ENCODE assay signal across 8 mouse cellular contexts in the genomic region with DNA sequence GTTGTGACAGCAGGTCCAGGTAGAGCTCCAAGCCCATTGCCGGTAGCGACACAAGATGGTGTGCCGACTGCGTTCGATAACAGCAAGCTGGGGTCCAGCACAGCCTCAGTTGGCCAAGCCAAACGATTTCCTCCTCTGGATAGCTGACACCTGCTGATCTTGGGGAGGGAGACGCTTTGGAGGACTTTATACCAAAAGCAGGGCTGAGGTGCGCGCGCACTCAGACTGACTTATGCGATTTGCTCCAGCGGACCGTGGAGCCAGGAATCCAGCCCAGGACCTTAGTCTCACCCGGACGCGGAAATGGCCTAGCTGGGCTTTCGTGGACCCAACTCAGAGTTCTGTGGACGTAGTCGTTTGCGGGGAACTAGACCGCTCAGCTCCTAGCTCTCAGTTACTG. TPM values are rescaled to one million over a fixed set of nuclear protein-coding genes. Genes with fewer than 3 reads are reported as not detected.
DNase-seq lines count a peak whose midpoint lies in the region; ATAC-seq lines count a peak whose summit lies in the region.

No protein-coding gene starts in this region.

- DNase-seq in ES-CJ7 (ENCODE audit: low read depth, low spot score): peak; percentile 75
- DNase-seq in c-Kit-positive CD71-positive TER-119-negative erythroid progenitor cells, embryonic 14.5 days (ENCODE audit: low read depth): peak; percentile 75
- DNase-seq in forebrain, embryonic 14.5 days (ENCODE audit: low spot score): peak; percentile 65
- DNase-seq in heart, postnatal 4 days: peak; percentile 77
- DNase-seq in midbrain, embryonic 11.5 days (ENCODE audit: low spot score, missing footprints): peak; percentile 97
- DNase-seq in spleen, postnatal 36 days (ENCODE audit: low spot score in 2 of 2): peak; percentile 61 to 78
- no peak for DNase-seq in Muller cell, postnatal 12 days (ENCODE audit: inconsistent ontology term)

- no peak for ATAC-seq in forebrain, embryonic 14.5 days
- no peak; the same call in 1 of the 2 replicates for ATAC-seq in limb, embryonic 12.5 days (ENCODE audit: insufficient number of reproducible peaks, insufficient read depth, low FRiP score, low TSS enrichment, low read depth)
- ATAC-seq in midbrain, embryonic 11.5 days (ENCODE audit: low FRiP score): no peak

- WGBS in forebrain, embryonic 14.5 days: 2% methylated on average over 21 of the region's 21 CpGs
- under 1% methylated on average over 21 of the region's 21 CpGs for WGBS in limb, embryonic 12.5 days
- WGBS in midbrain, embryonic 11.5 days: 3% methylated on average over 21 of the region's 21 CpGs

- peak overlapping the region; percentile 29 for H3K4me3 ChIP-seq in forebrain, embryonic 14.5 days (ENCODE audit: low read depth, low read length)
- H3K4me3 ChIP-seq in limb, embryonic 12.5 days (replicated peaks): peak overlapping the region; percentile 42
- H3K4me3 ChIP-seq in midbrain, embryonic 11.5 days (ENCODE audit: low read depth, low read length): peak overlapping the region; percentile 34

- no peaks in the 10 kb centered on the region for H3K36me3 ChIP-seq in forebrain, embryonic 14.5 days (ENCODE audit: control insufficient read depth, insufficient read depth, low read length)
- no peaks in the 10 kb centered on the region for H3K36me3 ChIP-seq in limb, embryonic 12.5 days
- H3K36me3 ChIP-seq in midbrain, embryonic 11.5 days (ENCODE audit: control insufficient read depth, insufficient read depth, low read length): no peaks in the 10 kb centered on the region

- H3K9me3 ChIP-seq in forebrain, embryonic 14.5 days (replicated peaks; ENCODE audit: control insufficient read depth, low read length): no peaks in the 10 kb centered on the region
- H3K9me3 ChIP-seq in limb, embryonic 12.5 days: no peaks in the 10 kb centered on the region
- no peaks in the 10 kb centered on the region for H3K9me3 ChIP-seq in midbrain, embryonic 11.5 days (ENCODE audit: control insufficient read depth, low read length)

- no peaks in the 10 kb centered on the region; the same call in 1 of the 2 replicates for H3K27me3 ChIP-seq in forebrain, embryonic 14.5 days (replicated peaks; ENCODE audit: control insufficient read depth, insufficient read depth, low read length)
- H3K27me3 ChIP-seq in limb, embryonic 12.5 days: peaks cover 24% of the 10 kb centered on the region
- peaks cover 8% of the 10 kb centered on the region; the same call in 1 of the 2 replicates for H3K27me3 ChIP-seq in midbrain, embryonic 11.5 days (ENCODE audit: control insufficient read depth, insufficient read depth, low read length)

- H3K4me2 ChIP-seq in forebrain, embryonic 14.5 days (ENCODE audit: low read length): peak overlapping the region; percentile 56
- H3K4me2 ChIP-seq in limb, embryonic 12.5 days: peak overlapping the region; percentile 69
- peak overlapping the region; percentile 63 for H3K4me2 ChIP-seq in midbrain, embryonic 11.5 days

- peaks cover 9% of the 10 kb centered on the region; the same call in 1 of the 2 replicates for H3K4me1 ChIP-seq in forebrain, embryonic 14.5 days (ENCODE audit: control insufficient read depth, insufficient read depth, low read length)
- peaks cover 39% of the 10 kb centered on the region for H3K4me1 ChIP-seq in limb, embryonic 12.5 days (replicated peaks)
- H3K4me1 ChIP-seq in midbrain, embryonic 11.5 days (ENCODE audit: control insufficient read depth, insufficient read depth, low read length): peaks cover 18% of the 10 kb centered on the region

- no peak overlapping the region for H3K27ac ChIP-seq in forebrain, embryonic 14.5 days (ENCODE audit: low read depth, low read length)
- 0 out of 2 replicates have a peak overlapping the region, but pooled peaks have one; percentile 19 for H3K27ac ChIP-seq in limb, embryonic 12.5 days
- no peak overlapping the region for H3K27ac ChIP-seq in midbrain, embryonic 11.5 days (ENCODE audit: low read depth, low read length)

- peak overlapping the region; percentile 49; the same call in 1 of the 2 replicates for H3K9ac ChIP-seq in forebrain, embryonic 14.5 days (ENCODE audit: low read length)
- peak overlapping the region; percentile 51 for H3K9ac ChIP-seq in limb, embryonic 12.5 days (replicated peaks)
- H3K9ac ChIP-seq in midbrain, embryonic 11.5 days (ENCODE audit: low read length): peak overlapping the region; percentile 43

RNA-seq across cellular contexts. Expression of a gene that starts 3.0 kb away (rescaled TPM):
- polyA plus RNA-seq in forebrain, embryonic 14.5 days (2014; fragmentation: Nextera tagmentation; extraction: Ambion mirVana): 4.1 and 6.0 TPM in 2 replicates
- 1 to 10 TPM; 8.7 to 9.6 TPM for total RNA-seq in heart, postnatal 4 days (2021)
- polyA plus RNA-seq in limb, embryonic 12.5 days (2016; fragmentation: Nextera tagmentation; extraction: Ambion mirVana): 9.7 and 11.1 TPM in 2 replicates
- polyA plus RNA-seq in midbrain, embryonic 11.5 days (2014; fragmentation: Nextera tagmentation; extraction: Ambion mirVana): 6.3 and 8.4 TPM in 2 replicates

RNA-seq across cellular contexts. Expression of a gene that starts 11.9 kb away (rescaled TPM):
- polyA plus RNA-seq in forebrain, embryonic 14.5 days (2014; fragmentation: Nextera tagmentation; extraction: Ambion mirVana): not detected in 2 replicates
- not detected for total RNA-seq in heart, postnatal 4 days (2021)
- not detected in 2 replicates for polyA plus RNA-seq in limb, embryonic 12.5 days (2016; fragmentation: Nextera tagmentation; extraction: Ambion mirVana)
- not detected in 2 replicates for polyA plus RNA-seq in midbrain, embryonic 11.5 days (2014; fragmentation: Nextera tagmentation; extraction: Ambion mirVana)

RNA-seq across cellular contexts. Expression of a gene that starts 25.8 kb away (rescaled TPM):
- polyA plus RNA-seq in forebrain, embryonic 14.5 days (2014; fragmentation: Nextera tagmentation; extraction: Ambion mirVana): 1,715 and 2,306 TPM in 2 replicates
- total RNA-seq in heart, postnatal 4 days (2021): 100 to 1,000 TPM; 422 to 490 TPM
- 1,855 and 1,928 TPM in 2 replicates for polyA plus RNA-seq in limb, embryonic 12.5 days (2016; fragmentation: Nextera tagmentation; extraction: Ambion mirVana)
- 1,631 and 1,834 TPM in 2 replicates for polyA plus RNA-seq in midbrain, embryonic 11.5 days (2014; fragmentation: Nextera tagmentation; extraction: Ambion mirVana)

RNA-seq across cellular contexts. Expression of a gene that starts 35.9 kb away (rescaled TPM):
- polyA plus RNA-seq in forebrain, embryonic 14.5 days (2014; fragmentation: Nextera tagmentation; extraction: Ambion mirVana): 11.5 and 13.0 TPM in 2 replicates
- 1 to 10 TPM; 3.5 to 4.4 TPM for total RNA-seq in heart, postnatal 4 days (2021)
- polyA plus RNA-seq in limb, embryonic 12.5 days (2016; fragmentation: Nextera tagmentation; extraction: Ambion mirVana): 9.2 and 9.8 TPM in 2 replicates
- 4.9 and 6.1 TPM in 2 replicates for polyA plus RNA-seq in midbrain, embryonic 11.5 days (2014; fragmentation: Nextera tagmentation; extraction: Ambion mirVana)

RNA-seq across cellular contexts. Expression of a gene that starts 53.0 kb away (rescaled TPM):
- polyA plus RNA-seq in forebrain, embryonic 14.5 days (2014; fragmentation: Nextera tagmentation; extraction: Ambion mirVana): 0.67 and 1.2 TPM in 2 replicates
- 1 to 10 TPM; 1.2 to 1.3 TPM for total RNA-seq in heart, postnatal 4 days (2021)
- polyA plus RNA-seq in limb, embryonic 12.5 days (2016; fragmentation: Nextera tagmentation; extraction: Ambion mirVana): 9.2 and 9.4 TPM in 2 replicates
- 1.0 and 1.2 TPM in 2 replicates for polyA plus RNA-seq in midbrain, embryonic 11.5 days (2014; fragmentation: Nextera tagmentation; extraction: Ambion mirVana)
